Mouse (Mus musculus) retina, postnatal 1 day (tissue): Measurements from ENCODE around the gene Tmem59l.

Experiments
- DNase-seq: peaks from one replicate; pipeline ENCODE4 v3.0.0-alpha.2; 2012

Gene Tmem59l

GRCm38 (mm10) chr8:70506328-70507026 is 19.3 kb upstream of the Tmem59l start, which contains the start of gene Rex1bd:
Gene Rex1bd (minus strand): TSS chr8:70506752.
- DNase-seq, result peak; percentile 97

- DNase-seq, result no peak
Measured at GRCm38 (mm10) chr8:70505698-70506327, 18.7 kb upstream of the Tmem59l start.

GRCm38 (mm10) chr8:70504851-70505250 is 17.7 kb upstream of the Tmem59l start:
- DNase-seq, result peak; percentile 88

GRCm38 (mm10) chr8:70504291-70504716 is 17.1 kb upstream of the Tmem59l start:
- no peak for DNase-seq

DNA sequence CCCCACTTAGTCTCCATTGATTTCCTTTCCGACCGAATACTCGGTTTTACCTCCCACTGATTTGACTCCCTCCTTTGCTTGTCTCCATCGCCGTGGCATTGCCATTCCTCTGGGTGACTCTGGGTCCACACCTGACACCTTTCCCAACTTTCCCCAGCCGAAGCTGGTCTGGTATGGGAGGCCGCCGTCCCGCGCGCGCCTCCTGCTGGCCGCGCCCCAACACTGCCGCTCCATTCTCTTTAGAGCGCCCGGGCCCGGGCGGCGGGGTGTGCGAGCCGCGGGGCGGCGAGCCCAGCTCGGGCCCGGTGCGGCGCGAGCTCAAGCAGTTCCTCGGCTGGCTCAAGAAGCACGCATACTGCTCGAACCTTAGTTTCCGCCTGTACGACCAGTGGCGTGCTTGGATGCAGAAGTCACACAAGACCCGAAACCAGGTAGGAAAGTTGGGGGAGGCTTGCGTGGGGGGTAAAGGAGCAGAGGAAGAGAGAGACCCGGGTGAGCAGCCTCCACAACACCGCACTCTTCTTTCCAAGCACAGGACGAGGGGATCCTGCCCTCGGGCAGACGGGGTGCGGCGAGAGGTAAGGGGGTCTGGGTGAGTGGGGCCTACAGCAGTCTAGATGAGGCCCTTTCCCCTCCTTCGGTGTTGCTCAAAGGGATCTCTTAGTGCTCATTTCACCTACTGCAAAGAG is 16.0 kb upstream of the Tmem59l start:
- DNase-seq, result peak; percentile 77

DNA sequence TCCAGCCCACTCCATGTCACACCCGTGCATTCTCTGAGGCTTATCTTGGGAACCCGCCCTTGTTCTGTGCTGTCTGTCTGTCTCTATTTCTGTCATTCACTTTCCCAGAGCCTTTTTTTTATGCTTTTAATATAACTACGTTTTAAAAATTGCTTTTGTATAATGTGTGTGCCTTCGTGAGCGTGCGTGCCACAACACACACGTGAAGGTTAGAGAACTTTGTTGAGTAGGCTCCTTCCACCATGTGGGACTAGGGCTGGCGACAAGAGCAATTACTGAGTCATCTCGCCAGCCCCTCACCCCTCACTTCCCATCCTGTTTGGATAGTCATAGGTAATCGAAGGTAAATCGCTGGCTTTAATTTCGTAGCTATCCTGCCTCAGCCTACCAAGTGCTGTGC is 15.4 kb upstream of the Tmem59l start:
- no peak for DNase-seq

DNA sequence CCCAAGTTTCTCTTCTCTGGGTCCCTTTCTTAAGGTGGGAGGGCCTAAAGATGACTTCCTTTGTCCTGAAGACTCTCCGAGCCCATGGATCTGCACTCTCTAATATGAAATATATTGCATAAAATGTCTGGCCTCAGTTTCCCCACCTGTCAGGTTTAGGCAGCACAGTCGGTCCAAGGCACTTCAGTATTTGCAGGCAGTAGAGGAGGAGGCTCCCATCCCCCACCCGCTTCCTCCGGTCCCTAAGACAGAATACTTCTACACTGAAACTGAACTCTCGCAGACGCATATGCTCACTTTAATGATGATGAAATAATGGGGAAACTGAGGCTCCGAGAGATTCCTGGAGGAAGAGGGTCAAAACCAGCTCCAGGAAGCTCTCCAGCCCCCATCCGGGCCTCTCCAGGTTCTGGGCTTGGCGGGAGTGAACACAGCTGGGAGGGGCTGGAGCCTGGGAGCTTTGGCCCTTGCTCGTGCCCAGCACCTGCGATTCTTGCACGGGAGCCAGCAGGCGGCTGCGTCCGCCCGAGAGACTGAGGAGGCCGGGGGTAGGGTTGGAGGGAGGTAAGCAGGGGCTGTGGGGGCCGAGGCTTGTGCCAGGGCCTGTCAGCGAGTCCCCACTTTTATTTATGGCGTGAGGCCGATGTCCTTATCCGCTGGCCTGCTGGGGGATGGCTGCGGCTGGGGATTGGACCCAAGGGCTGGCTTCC is 14.8 kb upstream of the Tmem59l start:
- no peak for DNase-seq

DNA sequence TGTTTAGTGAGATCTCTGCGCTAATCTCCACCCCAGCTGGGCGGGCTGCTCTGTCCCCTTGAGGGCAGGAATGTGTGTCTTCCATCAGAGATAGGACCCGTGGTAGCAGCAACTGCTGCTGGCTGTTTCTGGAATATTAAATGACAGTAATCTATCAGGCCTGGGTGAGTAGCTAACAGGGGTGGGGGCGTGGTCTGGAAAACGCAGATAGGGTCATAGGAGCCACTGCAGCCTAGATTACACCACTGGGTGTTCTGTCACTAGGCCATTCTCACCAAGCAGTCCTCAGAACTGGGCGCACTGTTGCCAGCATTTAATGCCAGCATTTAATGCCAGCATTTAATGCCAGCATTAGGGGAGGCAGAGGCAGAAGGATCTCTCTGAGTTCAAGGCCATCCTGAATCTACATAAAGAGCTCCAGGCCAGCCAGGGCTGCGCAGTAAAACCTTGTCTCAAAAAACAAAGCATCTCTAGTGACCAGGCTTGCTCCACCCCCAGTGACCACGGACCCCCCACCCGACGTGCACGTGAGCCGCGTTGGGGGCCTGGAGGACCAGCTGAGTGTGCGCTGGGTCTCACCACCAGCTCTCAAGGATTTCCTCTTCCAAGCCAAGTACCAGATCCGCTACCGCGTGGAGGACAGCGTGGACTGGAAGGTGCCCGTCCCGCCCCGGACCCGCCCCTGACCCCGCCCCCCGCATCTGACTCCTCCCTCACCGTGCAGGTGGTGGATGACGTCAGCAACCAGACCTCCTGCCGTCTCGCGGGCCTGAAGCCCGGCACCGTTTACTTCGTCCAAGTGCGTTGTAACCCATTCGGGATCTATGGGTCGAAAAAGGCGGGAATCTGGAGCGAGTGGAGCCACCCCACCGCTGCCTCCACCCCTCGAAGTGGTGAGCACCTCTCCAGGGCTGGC is 13.5 kb upstream of the Tmem59l start:
- peak; percentile 40 for DNase-seq

- no peak for DNase-seq
Measured at GRCm38 (mm10) chr8:70495771-70496062, 8.6 kb upstream of the Tmem59l start.

GRCm38 (mm10) chr8:70495001-70495770 is 8.0 kb upstream of the Tmem59l start:
- DNase-seq, result peak; percentile 43

DNA sequence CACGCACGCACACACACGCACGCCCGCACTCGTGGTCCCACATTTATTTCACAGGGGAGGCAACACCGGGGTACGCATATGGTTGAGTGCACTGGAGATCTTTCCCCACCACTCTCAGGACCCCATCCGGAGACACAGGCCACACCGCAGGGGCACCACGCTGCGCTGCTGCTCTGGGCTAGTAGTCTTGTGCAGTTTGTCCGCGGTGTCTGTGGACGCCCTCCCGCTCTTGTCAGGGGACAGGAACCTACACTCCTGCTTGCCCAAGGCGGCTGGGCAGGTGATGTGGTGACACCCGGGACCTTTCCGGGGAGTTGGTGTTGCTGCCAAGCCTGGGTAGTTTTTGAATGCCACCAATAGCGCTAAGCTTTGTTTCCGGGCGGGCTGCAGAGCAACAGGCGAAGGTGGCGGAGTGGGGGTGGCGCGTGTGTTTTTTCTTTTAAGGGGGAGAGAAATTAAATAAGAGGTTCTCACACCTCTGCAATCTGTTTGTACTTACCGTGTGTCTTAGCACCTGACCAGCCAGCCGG is 7.3 kb upstream of the Tmem59l start:
- no peak for DNase-seq

GRCm38 (mm10) chr8:70493692-70494415 is 6.7 kb upstream of the Tmem59l start:
- DNase-seq, result no peak

GRCm38 (mm10) chr8:70492664-70493640 is 5.8 kb upstream of the Tmem59l start, which contains the start of gene Crlf1:
Gene Crlf1 (plus strand): TSS chr8:70493158.
- DNase-seq, result peak; percentile 39

DNA sequence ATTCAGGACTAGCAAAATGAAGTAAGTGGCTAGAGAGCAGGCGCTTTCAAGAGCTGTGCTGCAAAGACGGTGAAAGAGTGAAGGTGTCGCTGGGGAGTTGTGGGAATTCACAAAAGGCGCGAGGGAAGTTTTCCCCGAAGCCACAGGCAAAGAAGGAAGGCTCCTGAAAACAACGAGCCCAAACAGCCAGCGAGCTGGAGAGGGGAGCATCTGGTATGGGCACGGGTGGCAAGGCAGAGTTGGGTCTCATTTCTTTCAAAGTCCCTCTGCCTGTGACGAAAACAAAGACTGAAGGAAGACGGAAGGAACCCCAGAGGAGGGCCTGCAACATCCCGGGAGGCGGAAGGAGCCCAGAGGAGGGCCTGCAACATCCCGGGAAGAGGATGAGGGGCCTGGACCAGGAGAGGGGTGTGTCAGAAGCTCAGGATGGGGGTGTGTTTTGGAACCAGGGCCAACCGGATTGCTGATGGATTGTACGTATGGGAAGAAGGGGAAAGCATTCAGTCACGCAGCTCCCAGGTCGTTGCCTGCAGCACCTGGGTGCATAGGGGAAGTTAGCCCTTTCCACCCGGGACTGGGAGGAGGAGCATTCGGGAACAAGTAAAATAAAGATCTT is 3.8 kb upstream of the Tmem59l start:
- DNase-seq, result no peak

DNA sequence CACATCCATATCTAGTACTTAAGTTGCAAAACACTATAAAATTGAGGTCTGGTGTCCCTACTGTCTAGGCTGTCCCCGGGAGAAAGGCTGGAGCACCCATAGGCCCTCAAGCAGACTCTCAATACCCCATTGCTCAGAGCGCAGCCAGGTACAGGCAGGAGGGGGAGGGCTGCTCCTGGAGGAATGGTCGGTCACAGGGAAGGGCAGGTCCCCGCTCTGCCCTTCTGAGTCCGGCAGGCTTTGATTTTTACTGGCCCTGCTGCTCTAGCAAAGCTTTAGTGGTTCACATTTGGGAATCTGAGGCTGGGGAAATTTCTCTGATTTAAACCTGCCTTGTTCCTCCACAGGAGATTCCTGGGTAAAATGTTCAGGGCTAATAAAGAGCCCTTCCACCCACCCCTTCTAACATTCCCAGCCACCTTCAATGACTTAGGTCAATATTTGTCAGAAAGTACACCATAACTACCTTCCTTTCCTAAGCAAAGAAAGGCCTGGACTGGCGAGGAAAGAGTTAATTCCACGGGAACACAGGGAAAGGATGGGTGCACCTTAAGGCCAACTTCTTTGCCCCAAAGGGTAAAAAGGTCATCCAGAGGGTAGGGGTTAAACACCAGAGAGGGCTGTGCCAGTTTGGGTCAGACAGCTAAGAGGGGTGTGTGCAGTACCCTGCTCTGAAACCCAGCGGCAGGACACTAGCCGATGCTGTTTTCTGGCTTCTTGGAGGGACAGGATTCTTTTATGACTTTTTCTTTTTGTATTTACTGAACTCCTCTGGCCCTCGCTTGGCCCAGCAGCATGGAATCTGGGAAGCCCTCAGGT is 3.1 kb upstream of the Tmem59l start:
- no peak for DNase-seq

DNA sequence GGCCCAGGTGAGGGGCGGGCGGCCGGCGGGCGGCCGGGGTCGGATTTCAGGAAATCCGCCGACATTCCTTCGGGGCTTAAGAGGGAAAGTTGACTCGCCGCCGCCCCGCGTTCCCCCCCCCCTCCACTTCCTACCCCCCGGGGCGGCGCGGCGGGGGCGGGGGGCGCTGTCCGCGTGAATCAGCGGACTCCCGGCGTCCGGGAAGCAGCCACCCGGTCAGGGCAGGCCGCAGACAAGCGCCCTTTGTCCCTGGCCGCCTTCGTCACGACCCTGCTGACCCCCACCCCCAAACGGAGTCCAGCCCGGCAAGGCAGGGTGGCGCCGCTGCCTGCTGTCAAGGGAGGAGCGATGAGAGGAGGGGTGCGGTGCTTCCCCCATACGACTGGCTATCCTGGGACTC is 2.4 kb upstream of the Tmem59l start:
- DNase-seq, result peak; percentile 55

DNA sequence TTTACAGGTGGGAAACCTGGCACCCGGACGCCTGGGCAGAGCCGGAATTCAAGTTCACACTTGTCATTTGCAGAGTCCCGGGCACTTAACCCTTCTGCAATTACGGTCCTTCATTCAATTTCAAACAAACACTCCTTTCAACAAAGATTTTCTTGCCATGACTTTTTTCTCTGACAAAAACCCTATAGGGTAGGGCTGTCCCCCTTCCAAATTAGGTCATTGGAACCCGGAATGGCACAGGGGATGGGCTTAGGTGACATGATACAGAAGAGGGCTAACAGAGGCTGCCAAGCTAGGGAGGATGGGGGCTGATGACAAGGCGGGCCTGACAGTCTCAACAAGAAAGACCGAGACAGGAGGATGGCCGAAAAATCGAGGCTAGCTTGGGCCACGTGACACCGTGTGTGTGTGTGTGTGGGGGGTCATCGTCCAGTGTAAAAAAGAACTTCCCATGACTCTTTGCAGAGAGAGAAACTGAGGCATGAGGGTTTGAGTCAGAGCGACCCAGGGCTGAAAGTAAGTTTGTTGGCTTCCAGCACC is 1.8 kb upstream of the Tmem59l start:
- no peak for DNase-seq
